Mouse (Mus musculus) stomach, postnatal 0 days (tissue): Measurements from ENCODE around the gene Rasgef1b. TPM values are rescaled to one million over a fixed set of nuclear protein-coding genes. Genes with fewer than 3 reads are reported as not detected.

Source experiments
- ATAC-seq: fragments of 200-750 bp; cut with Nextera tagmentation; 2 replicates; pipeline ENCODE4 v1.8.0; 2017; ENCODE audit not compliant: low FRiP score, low TSS enrichment
- DNase-seq: peaks from one replicate; pipeline ENCODE4 v3.0.0-alpha.2; 2016; ENCODE audit warnings: low spot score
- H3K27ac ChIP-seq: fragments of 300-500 bp; sonication (generic); replicated peaks from 2 replicates; pipeline ENCODE4 v1.5.1; 2014; ENCODE audit warnings: mild to moderate bottlenecking, control low read depth
- H3K27me3 ChIP-seq: fragments of 300-500 bp; sonication (generic); 2 replicates; pipeline ENCODE4 v1.6.1; 2014; ENCODE audit warnings: low read length; ENCODE audit not compliant: control insufficient read depth, insufficient read depth
- H3K36me3 ChIP-seq: fragments of 300-500 bp; sonication (generic); 2 replicates; pipeline ENCODE4 v1.6.1; 2014; ENCODE audit warnings: low read length, mixed read lengths; ENCODE audit not compliant: control insufficient read depth, insufficient read depth
- H3K4me1 ChIP-seq: fragments of 300-500 bp; sonication (generic); replicated peaks from 2 replicates; pipeline ENCODE4 v1.6.1; 2014; ENCODE audit warnings: antibody characterized with exemption; ENCODE audit not compliant: control insufficient read depth, insufficient read depth
- H3K4me2 ChIP-seq: fragments of 300-500 bp; sonication (generic); replicated peaks from 2 replicates; pipeline ENCODE4 v1.6.1; 2014; ENCODE audit warnings: low read depth, mild to moderate bottlenecking, control low read depth, moderate library complexity
- H3K4me3 ChIP-seq: fragments of 300-500 bp; sonication (generic); 2 replicates; pipeline ENCODE4 v1.5.1; 2014; ENCODE audit warnings: low read depth, low read length, control low read depth
- H3K9ac ChIP-seq: fragments of 300-500 bp; sonication (generic); 2 replicates; pipeline ENCODE4 v1.6.1; 2014; ENCODE audit warnings: mild to moderate bottlenecking, low read length, control low read depth, mixed read lengths
- H3K9me3 ChIP-seq: fragments of 300-500 bp; sonication (generic); 2 replicates; pipeline ENCODE4 v1.6.1; 2016; ENCODE audit warnings: low read length; ENCODE audit not compliant: control insufficient read depth
- CTCF ChIP-seq: IDR thresholded peaks from 2 replicates; pipeline ENCODE4 v1.5.1; 2016; ENCODE audit warnings: antibody characterized with exemption, low read depth, mild to moderate bottlenecking, moderate library complexity
- EP300 ChIP-seq: optimal IDR thresholded peaks from 2 replicates; pipeline ENCODE3; 2016; ENCODE audit warnings: antibody characterized with exemption
- WGBS: fragments of 180-500 bp; shearing (Covaris S2); extraction: QIAGEN DNeasy Blood & Tissue Kit; methylation state at CpG from one replicate; pipeline ENCODE4 v1.1.7; 2014; 5-methylcytosine and 5-hydroxymethylcytosine counted together
- polyA plus RNA-seq: library from polyadenylated mRNA; unstranded; fragments of >200 nt; fragmentation: Nextera tagmentation; extraction: Ambion mirVana; gene quantifications from 2 replicates; pipeline ENCODE4 v1.2.1, GENCODE M21; 2015

Gene Rasgef1b
- polyA plus RNA-seq, 1 experiment from 2014 or later = 37.4 TPM

GRCm38 (mm10) chr5:99438526-99438925, 290.3 kb downstream of the Rasgef1b start:
- H3K27ac ChIP-seq = no peak overlapping the region
- no peaks in the 10 kb centered on the region for H3K4me1 ChIP-seq
- no peaks in the 10 kb centered on the region for H3K36me3 ChIP-seq
- H3K27me3 ChIP-seq = no peaks in the 10 kb centered on the region
- DNase-seq (no peak), ATAC-seq (no peak)
- 77% methylated on average over 1 of the region's 1 CpGs for WGBS
- no peak for TF ChIP-seq CTCF
- TF ChIP-seq EP300 = no peak
- H3K9me3 ChIP-seq = no peaks in the 10 kb centered on the region
- H3K4me2 ChIP-seq = no peak overlapping the region
- no peak overlapping the region for H3K4me3 ChIP-seq
- H3K9ac ChIP-seq = no peak overlapping the region

DNA sequence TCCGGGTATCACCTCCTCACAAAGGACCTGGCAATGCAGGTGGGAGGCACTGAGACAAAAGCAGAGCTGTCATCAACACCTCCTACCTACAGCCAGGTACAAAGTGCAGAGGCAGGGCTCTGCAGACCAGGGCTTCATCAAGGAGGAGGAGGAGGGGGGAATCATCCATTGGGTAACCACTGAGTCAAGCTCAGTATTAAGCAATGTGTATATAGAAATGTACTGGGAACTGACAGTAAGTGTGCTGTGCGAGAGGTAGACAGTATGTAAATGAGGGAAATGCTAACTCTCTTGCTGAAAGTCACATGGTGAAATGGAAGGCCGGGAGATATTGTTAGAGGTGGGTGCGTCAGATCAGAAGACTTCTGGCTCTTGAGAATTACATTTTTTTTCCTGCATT, 294.6 kb downstream of the Rasgef1b start:
- H3K9ac ChIP-seq = no peak overlapping the region
- no peak for TF ChIP-seq EP300
- no peak for TF ChIP-seq CTCF
- peak; percentile 66; the same call in 1 of the 2 replicates for ATAC-seq
- no peak for DNase-seq
- H3K4me1 ChIP-seq = no peaks in the 10 kb centered on the region
- H3K4me3 ChIP-seq = no peak overlapping the region
- H3K9me3 ChIP-seq = no peaks in the 10 kb centered on the region
- no peak overlapping the region for H3K27ac ChIP-seq
- no peaks in the 10 kb centered on the region for H3K27me3 ChIP-seq
- H3K36me3 ChIP-seq = no peaks in the 10 kb centered on the region
- no peak overlapping the region for H3K4me2 ChIP-seq
- WGBS = 74% methylated on average over 4 of the region's 4 CpGs

DNA sequence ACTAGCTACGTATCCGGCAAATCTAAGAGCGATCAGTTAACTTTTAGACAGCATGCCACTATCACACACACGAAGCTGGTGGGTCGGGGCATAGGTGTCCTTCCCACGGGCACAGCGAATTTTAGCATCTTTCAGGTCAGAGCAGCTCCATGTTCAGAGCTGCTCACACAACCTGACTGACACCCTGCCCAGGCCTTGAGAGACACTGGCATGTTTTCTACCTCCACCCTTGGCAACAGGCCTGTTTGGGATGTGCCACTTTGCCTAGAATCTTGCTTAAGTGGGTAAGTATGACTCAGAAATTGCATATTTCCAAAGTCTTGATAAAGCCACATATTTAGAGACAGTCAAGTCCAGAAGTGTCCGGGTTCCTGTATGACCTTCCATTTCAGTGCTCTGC, 296.4 kb downstream of the Rasgef1b start:
- Histone ChIP-seq H3K36me3 (no peaks in the 10 kb centered on the region), H3K4me3 (no peak overlapping the region), H3K4me1 (no peaks in the 10 kb centered on the region; the same call in 1 of the 2 replicates), H3K27me3 (no peaks in the 10 kb centered on the region), H3K27ac (no peak overlapping the region), H3K4me2 (no peak overlapping the region), H3K9ac (no peak overlapping the region), H3K9me3 (no peaks in the 10 kb centered on the region)
- 86% methylated on average over 8 of the region's 8 CpGs for WGBS
- DNase-seq (no peak), ATAC-seq (no peak)
- TF ChIP-seq CTCF (no peak), EP300 (no peak)

DNA sequence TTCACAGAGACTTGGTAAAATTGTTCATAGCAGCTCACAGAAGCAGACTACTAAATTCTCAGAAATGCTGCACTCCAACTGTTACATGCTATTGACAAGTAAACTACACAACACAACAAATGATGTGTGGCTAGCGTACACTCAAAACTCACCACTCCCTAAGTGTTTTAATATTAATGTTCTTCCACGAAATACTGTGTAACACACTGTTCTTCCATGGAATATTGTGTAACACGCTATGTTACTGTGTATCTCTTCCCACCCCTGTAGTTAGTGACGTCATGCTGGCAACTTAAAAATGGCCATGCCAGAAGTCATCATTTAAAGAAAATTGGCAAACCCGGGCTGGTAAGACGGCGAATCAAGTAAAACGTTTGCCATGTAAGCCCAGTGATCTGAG, 299.6 kb downstream of the Rasgef1b start:
- TF ChIP-seq CTCF (no peak), EP300 (no peak)
- Histone ChIP-seq H3K36me3 (no peaks in the 10 kb centered on the region), H3K27ac (no peak overlapping the region), H3K9ac (no peak overlapping the region), H3K9me3 (no peaks in the 10 kb centered on the region), H3K4me2 (no peak overlapping the region), H3K27me3 (no peaks in the 10 kb centered on the region), H3K4me3 (no peak overlapping the region), H3K4me1 (no peaks in the 10 kb centered on the region; the same call in 1 of the 2 replicates)
- no peak for ATAC-seq
- DNase-seq = no peak
- WGBS = 73% methylated on average over 8 of the region's 8 CpGs

DNA sequence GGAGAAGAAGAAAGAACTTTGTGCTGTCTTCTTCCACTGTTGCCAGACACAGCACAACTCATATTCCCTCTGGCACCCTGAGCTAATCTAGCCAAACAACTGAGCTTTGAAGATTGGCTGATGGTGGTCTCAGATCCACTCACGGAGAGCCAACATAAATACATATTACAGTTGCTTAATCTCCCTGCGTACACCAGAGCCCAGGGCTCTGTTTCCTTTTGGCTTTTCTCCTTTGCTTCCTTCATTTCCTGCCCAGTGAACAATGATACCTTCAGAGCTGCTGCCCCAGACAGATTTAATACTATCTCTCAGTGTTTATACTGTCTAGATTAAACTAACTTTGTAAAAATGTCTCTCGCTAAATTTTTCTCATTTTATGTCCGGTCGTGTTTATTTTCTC, 300.2 kb downstream of the Rasgef1b start:
- TF ChIP-seq EP300 (no peak), CTCF (no peak)
- no peaks in the 10 kb centered on the region for H3K36me3 ChIP-seq
- H3K27me3 ChIP-seq = no peaks in the 10 kb centered on the region
- no peak overlapping the region for H3K4me2 ChIP-seq
- no peaks in the 10 kb centered on the region for H3K9me3 ChIP-seq
- WGBS = 19% methylated on average over 5 of the region's 5 CpGs
- no peak overlapping the region for H3K9ac ChIP-seq
- H3K27ac ChIP-seq = no peak overlapping the region
- ATAC-seq = no peak
- no peaks in the 10 kb centered on the region; the same call in 1 of the 2 replicates for H3K4me1 ChIP-seq
- DNase-seq = no peak
- no peak overlapping the region for H3K4me3 ChIP-seq

DNA sequence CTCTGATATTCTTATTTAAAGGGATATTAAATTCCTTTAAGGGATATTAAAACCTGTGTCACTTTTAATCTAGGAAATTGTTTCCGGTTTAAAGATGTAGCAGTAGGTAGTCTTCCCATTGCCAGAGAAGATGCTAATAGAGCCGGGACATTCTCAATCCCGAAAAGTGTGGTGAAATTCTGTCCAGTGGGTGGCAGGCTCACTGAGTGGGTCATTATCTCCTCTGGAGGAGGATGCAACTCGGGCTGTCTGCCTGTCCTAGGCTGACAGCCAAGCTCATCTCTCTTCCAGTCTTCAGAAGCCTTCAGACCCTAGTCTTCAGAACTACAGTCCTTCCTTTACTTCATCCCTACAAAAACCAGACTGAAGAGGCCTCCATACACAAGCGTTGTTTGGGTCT, 305.6 kb downstream of the Rasgef1b start:
- WGBS = 78% methylated on average over 5 of the region's 5 CpGs
- Histone ChIP-seq H3K27me3 (no peaks in the 10 kb centered on the region), H3K4me2 (no peak overlapping the region), H3K4me1 (no peaks in the 10 kb centered on the region), H3K27ac (no peak overlapping the region), H3K4me3 (no peak overlapping the region), H3K9ac (no peak overlapping the region), H3K9me3 (no peaks in the 10 kb centered on the region), H3K36me3 (no peaks in the 10 kb centered on the region)
- TF ChIP-seq EP300 (no peak), CTCF (peak; percentile 44; the same call in 1 of the 2 replicates)
- DNase-seq (no peak), ATAC-seq (no peak)
